Mouse (Mus musculus) olfactory bulb, adult 2 months (tissue): ENCODE results near the gene Lmx1a. TPM values are rescaled to one million over a fixed set of nuclear protein-coding genes. Genes with fewer than 3 reads are reported as not detected.

ENCODE experiments used
- H3K27ac ChIP-seq: fragments of 200-500 bp; 2 replicates; pipeline ENCODE4 v1.5.1; 2012; ENCODE audit warnings: low read depth, low read length; ENCODE audit not compliant: insufficient read depth
- H3K4me1 ChIP-seq: fragments of 200-500 bp; 2 replicates; pipeline ENCODE4 v1.6.1; 2012; ENCODE audit warnings: low read length; ENCODE audit not compliant: control insufficient read depth, insufficient read depth
- H3K4me3 ChIP-seq: fragments of 200-500 bp; 2 replicates; pipeline ENCODE4 v1.5.1; 2012; ENCODE audit warnings: mild to moderate bottlenecking, low read depth, low read length, moderate library complexity; ENCODE audit not compliant: insufficient read depth
- CTCF ChIP-seq: fragments of 200-500 bp; IDR thresholded peaks from 2 replicates; pipeline ENCODE4 v1.5.1; 2012; ENCODE audit warnings: low read depth, mild to moderate bottlenecking, low read length, moderate library complexity; ENCODE audit not compliant: insufficient read depth
- POLR2A ChIP-seq: fragments of 200-500 bp; IDR thresholded peaks from 2 replicates; pipeline ENCODE4 v1.6.1; 2012; ENCODE audit warnings: mild to moderate bottlenecking, low read depth, low read length, moderate library complexity; ENCODE audit not compliant: insufficient read depth
- WGBS: fragments of 180-500 bp; shearing (Covaris S2); methylation state at CpG from one replicate; pipeline ENCODE4 v1.1.7; 2018; 5-methylcytosine and 5-hydroxymethylcytosine counted together
- polyA plus RNA-seq: library from polyadenylated mRNA; stranded (reverse); fragments of >200 nt; gene quantifications from 2 replicates; pipeline ENCODE4 v1.2.4, GENCODE M21; 2012; ENCODE audit warnings: low replicate concordance; ENCODE audit not compliant: missing spikeins, insufficient read depth, insufficient read length

The Lmx1a gene
- polyA plus RNA-seq, 1 experiment: not detected

- 80% methylated on average over 5 of the region's 5 CpGs for WGBS
- no peak overlapping the region for H3K27ac ChIP-seq
- TF ChIP-seq POLR2A (no peak), CTCF (no peak)
Observed at GRCm38 (mm10) chr1:167888120-167888519, 199.1 kb downstream of the Lmx1a start.

GRCm38 (mm10) chr1:167888816-167889215 is 199.8 kb downstream of the Lmx1a start:
- Histone ChIP-seq H3K4me1 (peaks cover 5% of the 10 kb centered on the region; the same call in 1 of the 2 replicates), H3K27ac (no peak overlapping the region), H3K4me3 (no peak overlapping the region)
- no peak for TF ChIP-seq CTCF
- TF ChIP-seq POLR2A: no peak
- WGBS: 27% methylated on average over 9 of the region's 9 CpGs

More at GRCm38 (mm10) chr1:167888120-167888519, 199.1 kb downstream of the Lmx1a start:
- H3K4me3 ChIP-seq: no peak overlapping the region
- H3K4me1 ChIP-seq: peaks cover 5% of the 10 kb centered on the region; the same call in 1 of the 2 replicates

GRCm38 (mm10) chr1:167896234-167896633 is 207.2 kb downstream of the Lmx1a start:
- Histone ChIP-seq H3K27ac (no peak overlapping the region), H3K4me1 (no peaks in the 10 kb centered on the region), H3K4me3 (no peak overlapping the region)
- TF ChIP-seq CTCF: no peak
- TF ChIP-seq POLR2A: no peak
- WGBS: 22% methylated on average over 7 of the region's 7 CpGs

Other genes with a start within 250 kb of the Lmx1a start
- gene Lrrc52, start 222.5 kb upstream of the Lmx1a start, polyA plus RNA-seq: not detected in 2 replicates
- gene Rxrg, start 90.9 kb upstream of the Lmx1a start, polyA plus RNA-seq: not detected in 2 replicates